Comparison of ENCODE assay signal across 8 mouse cellular contexts in genomic region chr15:79063160-79063740, GRCm38 (mm10). TPM values are rescaled to one million over a fixed set of nuclear protein-coding genes. Genes with fewer than 3 reads are reported as not detected.
DNase-seq lines count a peak whose midpoint lies in the region; ATAC-seq and TF ChIP-seq lines count a peak whose summit lies in the region.

No protein-coding gene starts in this region.

- peaks cover 29% of the 10 kb centered on the region for H3K4me1 ChIP-seq in heart, embryonic 13.5 days
- H3K4me1 ChIP-seq in ES-E14 (ENCODE audit: control insufficient read depth in 2 of 2, insufficient read depth in 2 of 2, low read length in 2 of 2, poor library complexity in 1 of 2) = peaks cover 4 to 17% of the 10 kb centered on the region in 2 experiments; a peak in 3 of 4 replicates
- H3K4me1 ChIP-seq in hindbrain, embryonic 13.5 days (replicated peaks) = peaks cover 22% of the 10 kb centered on the region
- peaks cover 30% of the 10 kb centered on the region for H3K4me1 ChIP-seq in midbrain, embryonic 10.5 days

- in situ Hi-C loops in ES-E14 (cut with MboI; ENCODE audit: low sequenced_read_pairs in 2 of 2, unreplicated experiment in 2 of 2) = no loop called here

- no peaks in the 10 kb centered on the region for H3K9me3 ChIP-seq in heart, embryonic 13.5 days
- no peaks in the 10 kb centered on the region for H3K9me3 ChIP-seq in ES-E14 (ENCODE audit: control insufficient read depth, insufficient read depth, low read depth, low read length)
- no peaks in the 10 kb centered on the region for H3K9me3 ChIP-seq in hindbrain, embryonic 13.5 days
- H3K9me3 ChIP-seq in midbrain, embryonic 10.5 days (replicated peaks) = no peaks in the 10 kb centered on the region

- H3K4me3 ChIP-seq in heart, embryonic 13.5 days = peak overlapping the region; percentile 80
- peak overlapping the region; percentile 17 to 66; a peak in 3 of 4 replicates for H3K4me3 ChIP-seq in ES-E14 (ENCODE audit: insufficient read depth in 1 of 2, low read depth in 1 of 2, low read length in 2 of 2, poor library complexity in 1 of 2, severe bottlenecking in 1 of 2)
- peak overlapping the region; percentile 28 for H3K4me3 ChIP-seq in hindbrain, embryonic 13.5 days
- peak overlapping the region; percentile 98 for H3K4me3 ChIP-seq in midbrain, embryonic 10.5 days

- 0 out of 2 replicates have a peak overlapping the region, but pooled peaks have one; percentile 2 for H3K27ac ChIP-seq in heart, embryonic 13.5 days (replicated peaks)
- H3K27ac ChIP-seq in ES-E14 (ENCODE audit: insufficient read depth, low read depth, low read length, poor library complexity, severe bottlenecking) = no peak overlapping the region
- 0 out of 2 replicates have a peak overlapping the region, but pooled peaks have one; percentile 13 for H3K27ac ChIP-seq in hindbrain, embryonic 13.5 days
- peak overlapping the region; percentile 80 for H3K27ac ChIP-seq in midbrain, embryonic 10.5 days (replicated peaks)

- DNase-seq in heart, adult 11 months = no peak
- DNase-seq in ES-E14 (ENCODE audit: low read depth, low spot score) = no peak
- no peak for DNase-seq in midbrain, embryonic 10.5 days (ENCODE audit: low spot score)
- no peak for DNase-seq in urinary bladder, adult 2 months (ENCODE audit: low spot score)
- DNase-seq in layer of hippocampus, adult 11-12 months (ENCODE audit: low spot score) = no peak

- H3K36me3 ChIP-seq in heart, embryonic 13.5 days = peaks cover 27% of the 10 kb centered on the region
- H3K36me3 ChIP-seq in ES-E14 (ENCODE audit: control insufficient read depth, insufficient read depth, low read length, poor library complexity, severe bottlenecking) = peaks cover 3% of the 10 kb centered on the region; the same call in 1 of the 2 replicates
- H3K36me3 ChIP-seq in hindbrain, embryonic 13.5 days = peaks cover 27% of the 10 kb centered on the region
- H3K36me3 ChIP-seq in midbrain, embryonic 10.5 days = peaks cover 28% of the 10 kb centered on the region

- H3K9ac ChIP-seq in heart, embryonic 13.5 days = peak overlapping the region; percentile 69
- peak overlapping the region; percentile 61; the same call in 1 of the 2 replicates for H3K9ac ChIP-seq in ES-E14 (ENCODE audit: insufficient read depth, low read depth, low read length, poor library complexity, severe bottlenecking)
- no peak overlapping the region for H3K9ac ChIP-seq in hindbrain, embryonic 13.5 days

- peak overlapping the region; percentile 71 for H3K4me2 ChIP-seq in heart, embryonic 13.5 days
- H3K4me2 ChIP-seq in hindbrain, embryonic 13.5 days = peak overlapping the region; percentile 45

- no peaks in the 10 kb centered on the region for H3K27me3 ChIP-seq in heart, embryonic 13.5 days (replicated peaks)
- H3K27me3 ChIP-seq in hindbrain, embryonic 13.5 days = peaks cover 13% of the 10 kb centered on the region; the same call in 1 of the 2 replicates
- H3K27me3 ChIP-seq in midbrain, embryonic 10.5 days (ENCODE audit: low read depth, poor library complexity, severe bottlenecking) = no peaks in the 10 kb centered on the region

- 9% methylated on average over 14 of the region's 14 CpGs for WGBS in heart, embryonic 13.5 days
- WGBS in hindbrain, embryonic 13.5 days = 10% methylated on average over 14 of the region's 14 CpGs
- 10% methylated on average over 14 of the region's 14 CpGs for WGBS in midbrain, embryonic 10.5 days

- ATAC-seq in heart, embryonic 13.5 days (ENCODE audit: extremely low read depth, insufficient number of reproducible peaks, low FRiP score, low TSS enrichment) = no peak
- ATAC-seq in hindbrain, embryonic 13.5 days (ENCODE audit: low FRiP score) = no peak
- ATAC-seq in erythroid progenitor cell, adult 5-6 weeks (replicated peaks; ENCODE audit: low FRiP score, poor library complexity, severe bottlenecking) = no peak

TF ChIP-seq in ES-E14, 5 proteins besides CTCF, POLR2A, EP300 and RAD21:
- TF ChIP-seq ZNF384 (IDR thresholded peaks at IDR 0.05; ENCODE audit: low read depth, low read length) (peak; percentile 98), MAFK (IDR thresholded peaks at IDR 0.05; ENCODE audit: insufficient read depth, low read depth, low read length) (no peak)

RNA-seq across cellular contexts. Expression of gene Ankrd54, which starts 0.6 kb away (rescaled TPM):
- 23.9 and 25.4 TPM in 2 replicates for polyA plus RNA-seq in heart, embryonic 13.5 days (2015; fragmentation: Nextera tagmentation; extraction: Ambion mirVana)
- total RNA-seq in ES-E14 (2012; rRNA removed) = 25.4 and 28.5 TPM in 2 replicates
- 50.4 and 51.5 TPM in 2 replicates for polyA plus RNA-seq in hindbrain, embryonic 13.5 days (2015; fragmentation: Nextera tagmentation; extraction: Ambion mirVana)
- polyA plus RNA-seq in midbrain, embryonic 10.5 days (2016; fragmentation: Nextera tagmentation; extraction: Ambion mirVana) = 65.1 and 66.6 TPM in 2 replicates
- 24.5 and 26.0 TPM in 2 replicates for polyA plus RNA-seq in urinary bladder, adult 2 months (2012; rRNA removed)
- 64.9 and 75.0 TPM in 2 replicates for total RNA-seq in erythroid progenitor cell, adult 5-6 weeks (2015; ENCODE audit: low replicate concordance)
- total RNA-seq in erythroid progenitor cell, adult 5-6 weeks (2017; ENCODE audit: low replicate concordance) = 37.3 and 66.5 TPM in 2 replicates

RNA-seq across cellular contexts. Expression of gene Eif3l, which starts 11.7 kb away (rescaled TPM):
- 154 and 160 TPM in 2 replicates for polyA plus RNA-seq in heart, embryonic 13.5 days (2015; fragmentation: Nextera tagmentation; extraction: Ambion mirVana)
- 358 and 380 TPM in 2 replicates for total RNA-seq in ES-E14 (2012; rRNA removed)
- 179 and 185 TPM in 2 replicates for polyA plus RNA-seq in hindbrain, embryonic 13.5 days (2015; fragmentation: Nextera tagmentation; extraction: Ambion mirVana)
- polyA plus RNA-seq in midbrain, embryonic 10.5 days (2016; fragmentation: Nextera tagmentation; extraction: Ambion mirVana) = 260 and 273 TPM in 2 replicates
- polyA plus RNA-seq in urinary bladder, adult 2 months (2012; rRNA removed) = 125 and 145 TPM in 2 replicates
- 50.1 and 69.2 TPM in 2 replicates for total RNA-seq in erythroid progenitor cell, adult 5-6 weeks (2015; ENCODE audit: low replicate concordance)
- 47.1 and 47.9 TPM in 2 replicates for total RNA-seq in erythroid progenitor cell, adult 5-6 weeks (2017; ENCODE audit: low replicate concordance)

RNA-seq across cellular contexts. Expression of gene Galr3, which starts 21.6 kb away (rescaled TPM):
- polyA plus RNA-seq in heart, embryonic 13.5 days (2015; fragmentation: Nextera tagmentation; extraction: Ambion mirVana) = not detected in 2 replicates
- not detected in 2 replicates for total RNA-seq in ES-E14 (2012; rRNA removed)
- 0.17 TPM in 1 of 2 replicates, not detected in the other for polyA plus RNA-seq in hindbrain, embryonic 13.5 days (2015; fragmentation: Nextera tagmentation; extraction: Ambion mirVana)
- not detected in 2 replicates for polyA plus RNA-seq in midbrain, embryonic 10.5 days (2016; fragmentation: Nextera tagmentation; extraction: Ambion mirVana)
- polyA plus RNA-seq in urinary bladder, adult 2 months (2012; rRNA removed) = 0.14 and 0.19 TPM in 2 replicates
- total RNA-seq in erythroid progenitor cell, adult 5-6 weeks (2015; ENCODE audit: low replicate concordance) = not detected in 2 replicates
- total RNA-seq in erythroid progenitor cell, adult 5-6 weeks (2017; ENCODE audit: low replicate concordance) = not detected in 2 replicates

RNA-seq across cellular contexts. Expression of gene H1f0, which starts 35.0 kb away (rescaled TPM):
- 237 and 238 TPM in 2 replicates for polyA plus RNA-seq in heart, embryonic 13.5 days (2015; fragmentation: Nextera tagmentation; extraction: Ambion mirVana)
- total RNA-seq in ES-E14 (2012; rRNA removed) = 39.9 and 41.0 TPM in 2 replicates
- polyA plus RNA-seq in hindbrain, embryonic 13.5 days (2015; fragmentation: Nextera tagmentation; extraction: Ambion mirVana) = 259 and 266 TPM in 2 replicates
- polyA plus RNA-seq in midbrain, embryonic 10.5 days (2016; fragmentation: Nextera tagmentation; extraction: Ambion mirVana) = 421 and 499 TPM in 2 replicates
- polyA plus RNA-seq in urinary bladder, adult 2 months (2012; rRNA removed) = 103 and 117 TPM in 2 replicates
- 13.7 and 21.4 TPM in 2 replicates for total RNA-seq in erythroid progenitor cell, adult 5-6 weeks (2015; ENCODE audit: low replicate concordance)
- total RNA-seq in erythroid progenitor cell, adult 5-6 weeks (2017; ENCODE audit: low replicate concordance) = 16.7 and 19.7 TPM in 2 replicates

RNA-seq across cellular contexts. Expression of gene Micall1, which starts 45.4 kb away (rescaled TPM):
- polyA plus RNA-seq in heart, embryonic 13.5 days (2015; fragmentation: Nextera tagmentation; extraction: Ambion mirVana) = 15.4 and 15.6 TPM in 2 replicates
- 7.7 and 7.8 TPM in 2 replicates for total RNA-seq in ES-E14 (2012; rRNA removed)
- polyA plus RNA-seq in hindbrain, embryonic 13.5 days (2015; fragmentation: Nextera tagmentation; extraction: Ambion mirVana) = 8.7 and 10.3 TPM in 2 replicates
- polyA plus RNA-seq in midbrain, embryonic 10.5 days (2016; fragmentation: Nextera tagmentation; extraction: Ambion mirVana) = 5.2 and 7.1 TPM in 2 replicates
- polyA plus RNA-seq in urinary bladder, adult 2 months (2012; rRNA removed) = 63.5 and 79.4 TPM in 2 replicates
- total RNA-seq in erythroid progenitor cell, adult 5-6 weeks (2015; ENCODE audit: low replicate concordance) = 0.72 TPM in 1 of 2 replicates, not detected in the other
- 1.7 and 4.1 TPM in 2 replicates for total RNA-seq in erythroid progenitor cell, adult 5-6 weeks (2017; ENCODE audit: low replicate concordance)

Comparison
In these comparisons a context has a peak if more than half of its experiments do, and no peak if none do; other contexts are left out.
1. H3K4me3 ChIP-seq: peak in every context shown above with its lines; median percentile 98 in midbrain, embryonic 10.5 days; 80 in heart, embryonic 13.5 days; 42 in ES-E14; 28 in hindbrain, embryonic 13.5 days.